Mouse (Mus musculus) spleen, postnatal 4 days (tissue): Measurements from ENCODE around the gene Ilf3.

ENCODE experiments used
- DNase-seq, 2 experiments: peaks; one replicate each; pipeline ENCODE4 v3.0.0; 2022; ENCODE audit warnings: low spot score in 2 of 2

Ilf3 gene

GRCm38 (mm10) chr9:21346627-21347365 is 20.9 kb upstream of the Ilf3 start:
- no peak for DNase-seq

- DNase-seq: no peak
Measured at GRCm38 (mm10) chr9:21348152-21348551, 19.5 kb upstream of the Ilf3 start.

GRCm38 (mm10) chr9:21351178-21351577 is 16.5 kb upstream of the Ilf3 start:
- no peak for DNase-seq

GRCm38 (mm10) chr9:21351702-21352377 is 15.8 kb upstream of the Ilf3 start:
- DNase-seq: no peak

- DNase-seq: no peak
Measured at GRCm38 (mm10) chr9:21352463-21353372, 15.0 kb upstream of the Ilf3 start.

GRCm38 (mm10) chr9:21353373-21353686 is 14.3 kb upstream of the Ilf3 start:
- no peak for DNase-seq

GRCm38 (mm10) chr9:21354796-21355195 is 12.9 kb upstream of the Ilf3 start:
- DNase-seq: no peak

- peak; percentile 64 to 85 for DNase-seq
Measured at GRCm38 (mm10) chr9:21356981-21357718, 10.5 kb upstream of the Ilf3 start.

GRCm38 (mm10) chr9:21366541-21367220 is 990 bp upstream of the Ilf3 start:
- peak; percentile 77 to 91 for DNase-seq

GRCm38 (mm10) chr9:21368131-21368584 is 487 bp downstream of the Ilf3 start:
- DNase-seq: peak; percentile 80 to 93

GRCm38 (mm10) chr9:21369080-21369479 is 1.4 kb downstream of the Ilf3 start:
- DNase-seq: no peak

- no peak for DNase-seq
Measured at GRCm38 (mm10) chr9:21370876-21371275, 3.2 kb downstream of the Ilf3 start.

- DNase-seq: no peak
Measured at GRCm38 (mm10) chr9:21372508-21372907, 4.8 kb downstream of the Ilf3 start.

GRCm38 (mm10) chr9:21379195-21379594 is 11.5 kb downstream of the Ilf3 start:
- DNase-seq: no peak

- DNase-seq: no peak
Measured at GRCm38 (mm10) chr9:21380868-21381267, 13.2 kb downstream of the Ilf3 start.

- no peak for DNase-seq
Measured at GRCm38 (mm10) chr9:21383966-21384365, 16.3 kb downstream of the Ilf3 start.

GRCm38 (mm10) chr9:21392646-21393175 is 25.0 kb downstream of the Ilf3 start:
- no peak for DNase-seq

- no peak for DNase-seq
Measured at GRCm38 (mm10) chr9:21395692-21396091, 28.0 kb downstream of the Ilf3 start.

- DNase-seq: no peak
Measured at GRCm38 (mm10) chr9:21397170-21397569, 29.5 kb downstream of the Ilf3 start.

- no peak for DNase-seq
Measured at GRCm38 (mm10) chr9:21401042-21401441, 33.4 kb downstream of the Ilf3 start.

GRCm38 (mm10) chr9:21402764-21403253 is 35.1 kb downstream of the Ilf3 start:
- DNase-seq: no peak
